Mouse (Mus musculus) neural tube, embryonic 14.5 days (tissue): ENCODE measurements around the gene Fbln7. TPM values are rescaled to one million over a fixed set of nuclear protein-coding genes. Genes with fewer than 3 reads are reported as not detected.

Source experiments
- ATAC-seq: fragments of 200-750 bp; cut with Nextera tagmentation; 2 replicates; pipeline ENCODE4 v1.8.0; 2017; ENCODE audit warnings: low read depth, mild to moderate bottlenecking, moderate TSS enrichment, moderate library complexity
- H3K27ac ChIP-seq: fragments of 300-500 bp; sonication (generic); 2 replicates; pipeline ENCODE4 v1.5.1; 2014; ENCODE audit warnings: low read depth, mild to moderate bottlenecking, control low read depth, low read length, moderate library complexity, mixed read lengths
- H3K27me3 ChIP-seq: fragments of 300-500 bp; sonication (generic); 2 replicates; pipeline ENCODE4 v1.6.1; 2014; ENCODE audit warnings: low read length; ENCODE audit not compliant: control insufficient read depth, insufficient read depth
- H3K36me3 ChIP-seq: fragments of 300-500 bp; sonication (generic); 2 replicates; pipeline ENCODE4 v1.6.1; 2014; ENCODE audit warnings: low read length, mixed read lengths; ENCODE audit not compliant: control insufficient read depth, insufficient read depth
- H3K4me1 ChIP-seq: fragments of 300-500 bp; sonication (generic); 2 replicates; pipeline ENCODE4 v1.6.1; 2014; ENCODE audit warnings: low read length; ENCODE audit not compliant: control insufficient read depth, insufficient read depth
- H3K4me2 ChIP-seq: fragments of 300-500 bp; sonication (generic); 2 replicates; pipeline ENCODE4 v1.6.1; 2014; ENCODE audit warnings: mild to moderate bottlenecking, low read depth, low read length, control low read depth
- H3K4me3 ChIP-seq: fragments of 300-500 bp; sonication (generic); 2 replicates; pipeline ENCODE4 v1.5.1; 2014; ENCODE audit warnings: low read depth, low read length, control low read depth, mixed read lengths
- H3K9ac ChIP-seq: fragments of 300-500 bp; sonication (generic); replicated peaks from 2 replicates; pipeline ENCODE4 v1.6.1; 2014; ENCODE audit warnings: low read depth, mild to moderate bottlenecking, control low read depth, low read length, mixed read lengths
- H3K9me3 ChIP-seq: fragments of 300-500 bp; sonication (generic); 2 replicates; pipeline ENCODE4 v1.6.1; 2016; ENCODE audit warnings: low read length; ENCODE audit not compliant: control insufficient read depth
- WGBS: fragments of 180-500 bp; shearing (Covaris S2); extraction: QIAGEN DNeasy Blood & Tissue Kit; methylation state at CpG from one replicate; pipeline ENCODE4 v1.1.7; 2014; 5-methylcytosine and 5-hydroxymethylcytosine counted together
- polyA plus RNA-seq: library from polyadenylated mRNA; unstranded; fragments of >200 nt; fragmentation: Nextera tagmentation; extraction: Ambion mirVana; gene quantifications from 2 replicates; pipeline ENCODE4 v1.2.1, GENCODE M21; 2014

Fbln7 gene
- polyA plus RNA-seq, 1 experiment from 2014 or later: 3.0 TPM

DNA sequence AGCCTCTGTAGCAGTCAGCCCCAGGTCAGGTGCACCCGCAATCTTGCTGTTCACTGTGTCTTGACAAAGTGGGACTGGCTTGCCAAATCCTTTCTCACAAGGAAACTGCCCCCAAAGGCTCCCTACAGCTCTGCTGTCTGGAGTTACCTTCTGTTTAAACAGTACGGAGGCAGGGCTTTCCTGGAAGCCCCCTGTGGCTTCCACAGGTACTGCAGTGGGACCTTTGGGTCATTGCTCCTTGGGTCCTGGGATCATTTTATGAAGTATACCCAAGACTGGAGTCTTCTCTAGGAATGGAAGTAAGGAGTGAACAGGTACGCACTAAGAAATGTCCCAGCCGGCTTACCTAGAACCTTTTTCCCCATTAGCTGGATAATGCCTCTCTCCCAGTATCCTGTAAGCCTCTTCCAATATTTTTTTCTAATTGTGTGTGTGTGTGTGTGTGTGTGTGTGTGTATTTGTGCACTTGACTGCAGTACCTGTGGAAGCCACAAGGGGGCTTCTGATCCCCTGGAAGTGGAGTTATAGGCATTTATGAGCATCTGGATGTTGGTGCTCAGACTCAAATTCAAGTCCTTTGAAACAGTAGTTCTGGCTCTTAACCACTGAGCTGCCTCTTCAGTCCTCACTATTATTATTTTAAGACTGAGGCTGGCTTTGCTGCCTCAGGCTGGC is 28.0 kb downstream of the Fbln7 start:
- no peak overlapping the region for H3K27ac ChIP-seq
- no peaks in the 10 kb centered on the region for H3K36me3 ChIP-seq
- H3K27me3 ChIP-seq: no peaks in the 10 kb centered on the region
- 0 out of 2 replicates have a peak, but pooled peaks cover 2% of the 10 kb centered on the region for H3K4me1 ChIP-seq
- 92% methylated on average over 4 of the region's 4 CpGs for WGBS
- H3K4me2 ChIP-seq: no peak overlapping the region
- no peak for ATAC-seq
- H3K4me3 ChIP-seq: no peak overlapping the region
- no peak overlapping the region for H3K9ac ChIP-seq
- no peaks in the 10 kb centered on the region for H3K9me3 ChIP-seq

DNA sequence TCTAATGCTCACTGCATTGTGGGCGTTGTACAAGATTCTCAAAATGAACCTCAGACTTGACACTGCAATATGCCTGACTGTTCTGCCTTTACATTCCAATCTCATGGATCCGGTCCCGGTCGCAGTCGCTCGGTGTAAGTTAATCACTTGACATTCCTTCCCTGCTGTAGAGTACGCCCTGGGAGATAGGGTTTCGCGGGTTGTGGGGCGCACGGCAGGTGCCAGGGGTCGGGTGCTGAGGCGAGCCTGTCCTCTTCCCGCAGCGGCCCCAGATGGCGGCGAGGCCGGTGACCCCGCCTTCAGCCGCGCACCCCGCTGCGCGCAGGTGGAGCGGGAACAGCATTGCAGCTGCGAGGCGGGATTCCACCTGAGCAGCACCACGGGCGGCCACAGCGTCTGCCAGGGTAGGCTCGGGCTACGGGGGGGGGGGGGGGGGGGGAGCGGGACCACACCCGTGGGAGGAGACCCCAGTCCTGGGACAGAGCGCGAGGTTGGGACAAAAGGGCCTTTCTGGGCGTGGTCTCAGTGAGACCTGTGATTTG is 29.5 kb downstream of the Fbln7 start:
- no peaks in the 10 kb centered on the region for H3K27me3 ChIP-seq
- H3K4me2 ChIP-seq: peak overlapping the region; percentile 47
- no peaks in the 10 kb centered on the region for H3K9me3 ChIP-seq
- no peak overlapping the region for H3K27ac ChIP-seq
- H3K4me1 ChIP-seq: 0 out of 2 replicates have a peak, but pooled peaks cover 2% of the 10 kb centered on the region
- ATAC-seq: peak; percentile 63
- H3K36me3 ChIP-seq: no peaks in the 10 kb centered on the region
- peak overlapping the region; percentile 22 for H3K4me3 ChIP-seq
- WGBS: under 1% methylated on average over 33 of the region's 37 CpGs
- peak overlapping the region; percentile 29; the same call in 1 of the 2 replicates for H3K9ac ChIP-seq

DNA sequence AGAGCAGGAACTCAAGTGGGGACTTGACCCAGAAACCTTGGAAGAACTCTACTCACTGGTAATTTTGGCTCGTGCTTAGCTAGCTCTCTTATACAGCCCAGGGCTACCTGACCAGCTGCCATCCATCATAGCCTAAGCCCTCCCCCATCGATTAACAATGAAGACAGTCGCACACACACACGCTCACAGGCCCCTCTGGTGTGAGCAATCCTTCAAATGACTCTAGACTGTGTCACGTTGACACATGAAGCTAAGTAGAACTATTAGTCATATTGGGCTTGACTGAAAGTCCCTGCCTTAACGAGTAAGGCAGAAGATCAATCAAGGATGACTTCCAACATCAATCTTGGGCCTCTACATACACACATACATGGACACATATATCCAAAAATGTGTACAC is 40.1 kb downstream of the Fbln7 start:
- H3K4me3 ChIP-seq: no peak overlapping the region
- no peaks in the 10 kb centered on the region for H3K9me3 ChIP-seq
- H3K4me2 ChIP-seq: no peak overlapping the region
- H3K27me3 ChIP-seq: no peaks in the 10 kb centered on the region
- ATAC-seq: no peak
- H3K27ac ChIP-seq: no peak overlapping the region
- no peaks in the 10 kb centered on the region for H3K4me1 ChIP-seq
- H3K36me3 ChIP-seq: no peaks in the 10 kb centered on the region
- WGBS: 79% methylated on average over 6 of the region's 6 CpGs
- H3K9ac ChIP-seq: no peak overlapping the region

DNA sequence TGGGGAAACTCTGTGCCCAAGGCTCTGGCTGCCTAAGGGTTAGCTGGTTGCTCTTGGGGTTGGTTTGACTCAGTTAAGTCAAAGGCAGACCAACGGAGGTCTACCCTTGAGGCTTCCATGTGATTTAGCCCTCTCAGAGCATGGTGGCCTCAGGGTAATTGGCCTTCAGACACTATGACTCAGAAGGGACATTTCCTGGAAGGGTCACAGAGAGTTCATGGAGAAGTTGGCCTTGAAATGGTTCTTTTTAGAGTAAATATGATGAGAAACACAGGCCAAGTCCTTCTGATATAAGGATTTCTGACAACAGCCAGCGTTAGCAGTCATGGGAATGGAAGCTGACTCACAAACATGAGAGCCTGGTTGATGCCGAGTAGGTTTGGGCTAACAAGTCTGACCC is 40.9 kb downstream of the Fbln7 start:
- no peak overlapping the region for H3K4me2 ChIP-seq
- H3K27ac ChIP-seq: no peak overlapping the region
- H3K4me3 ChIP-seq: no peak overlapping the region
- ATAC-seq: no peak
- no peaks in the 10 kb centered on the region for H3K4me1 ChIP-seq
- no peaks in the 10 kb centered on the region for H3K27me3 ChIP-seq
- no peaks in the 10 kb centered on the region for H3K36me3 ChIP-seq
- no peaks in the 10 kb centered on the region for H3K9me3 ChIP-seq
- H3K9ac ChIP-seq: no peak overlapping the region
- 86% methylated on average over 3 of the region's 3 CpGs for WGBS

DNA sequence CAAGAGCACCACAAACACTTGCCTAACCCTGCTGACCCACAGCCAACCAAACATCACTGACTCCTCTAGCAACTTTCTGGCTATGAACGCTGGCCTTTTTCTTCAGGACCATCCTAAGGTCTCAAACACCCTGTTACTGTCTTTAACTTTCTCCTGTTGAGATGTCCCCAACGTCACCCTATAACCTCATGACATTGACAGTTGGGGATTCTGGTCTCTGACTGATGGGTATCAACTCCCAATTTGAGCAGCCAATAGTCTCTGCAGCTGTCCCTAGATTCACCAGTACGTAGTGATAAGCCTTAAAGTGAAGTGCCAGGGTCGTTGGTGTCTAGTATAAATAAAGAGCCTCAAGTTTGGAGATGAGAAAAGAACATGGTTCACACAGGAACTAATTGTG is 52.2 kb downstream of the Fbln7 start:
- Histone ChIP-seq H3K9me3 (no peaks in the 10 kb centered on the region), H3K36me3 (no peaks in the 10 kb centered on the region), H3K27ac (no peak overlapping the region), H3K4me1 (no peaks in the 10 kb centered on the region), H3K4me2 (no peak overlapping the region), H3K4me3 (no peak overlapping the region), H3K9ac (no peak overlapping the region), H3K27me3 (no peaks in the 10 kb centered on the region)
- ATAC-seq: no peak
- WGBS: 92% methylated on average over 4 of the region's 4 CpGs

DNA sequence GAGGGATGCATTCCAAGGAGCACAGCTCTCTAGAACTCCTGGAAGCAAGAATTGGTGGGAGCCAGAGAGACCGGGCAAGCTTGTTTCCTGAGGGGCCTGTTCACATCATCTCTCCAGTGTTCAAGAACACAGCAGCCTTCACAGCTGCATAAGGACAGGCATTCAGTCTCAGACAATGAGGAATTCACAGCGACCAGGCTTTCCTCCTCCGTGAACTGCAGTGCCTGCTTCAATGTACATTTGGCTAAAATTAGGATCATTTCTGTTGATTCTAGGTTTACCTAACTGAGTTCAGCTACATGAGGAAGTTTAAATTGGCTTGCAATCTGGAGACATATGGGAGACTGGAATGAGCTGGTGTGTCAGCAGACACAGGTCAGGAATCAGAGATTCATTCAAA is 53.7 kb downstream of the Fbln7 start:
- Histone ChIP-seq H3K9me3 (no peaks in the 10 kb centered on the region), H3K36me3 (no peaks in the 10 kb centered on the region), H3K9ac (no peak overlapping the region), H3K27me3 (no peaks in the 10 kb centered on the region), H3K4me3 (no peak overlapping the region), H3K4me1 (no peaks in the 10 kb centered on the region), H3K27ac (no peak overlapping the region), H3K4me2 (no peak overlapping the region)
- no peak for ATAC-seq
- WGBS: 76% methylated on average over 3 of the region's 3 CpGs

DNA sequence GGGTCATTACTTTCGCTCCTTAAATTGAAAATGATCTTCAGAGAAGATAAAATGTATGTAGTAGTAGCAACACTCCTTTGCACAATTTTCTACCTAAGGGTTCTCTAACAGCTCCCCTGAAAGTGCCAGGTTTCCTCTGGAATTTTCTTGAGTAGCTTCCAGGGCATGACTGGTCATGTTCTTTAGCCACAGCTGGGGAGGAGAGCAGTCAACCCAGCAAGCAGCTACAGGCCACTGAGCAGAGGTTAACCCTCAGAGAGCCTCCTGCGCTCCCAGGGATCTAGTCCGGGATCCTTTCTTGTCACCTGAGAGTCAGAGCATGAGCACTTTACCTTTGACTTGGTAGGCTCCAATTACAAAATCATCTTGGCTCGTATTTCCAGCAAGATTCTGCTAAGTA is 62.0 kb downstream of the Fbln7 start:
- Histone ChIP-seq H3K4me1 (no peaks in the 10 kb centered on the region), H3K4me2 (no peak overlapping the region), H3K27ac (no peak overlapping the region), H3K27me3 (no peaks in the 10 kb centered on the region), H3K36me3 (peaks cover 10% of the 10 kb centered on the region; the same call in 1 of the 2 replicates), H3K9ac (no peak overlapping the region), H3K4me3 (no peak overlapping the region), H3K9me3 (no peaks in the 10 kb centered on the region)
- no peak for ATAC-seq
- 92% methylated on average over 4 of the region's 4 CpGs for WGBS

DNA sequence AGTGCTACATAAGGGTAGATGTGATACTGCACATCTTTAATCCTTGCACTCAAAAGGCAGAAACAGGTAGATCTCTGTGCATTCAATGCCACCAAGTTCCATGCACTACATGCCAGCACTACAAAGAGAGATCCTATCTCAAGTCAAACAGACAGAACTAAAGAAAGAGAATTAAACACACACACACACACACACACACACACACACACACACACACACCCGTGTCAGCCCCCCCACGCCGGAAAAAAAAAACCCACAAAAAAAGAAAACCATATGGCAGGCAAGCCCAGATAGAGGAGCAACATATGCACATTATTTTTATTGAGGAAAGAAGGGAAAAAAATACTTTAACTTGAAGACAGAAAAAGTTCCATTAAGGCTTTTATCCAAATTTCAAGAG is 65.7 kb downstream of the Fbln7 start:
- H3K9ac ChIP-seq: no peak overlapping the region
- H3K27ac ChIP-seq: no peak overlapping the region
- no peaks in the 10 kb centered on the region for H3K9me3 ChIP-seq
- no peak overlapping the region for H3K4me2 ChIP-seq
- H3K36me3 ChIP-seq: peaks cover 17% of the 10 kb centered on the region; the same call in 1 of the 2 replicates
- no peak overlapping the region for H3K4me3 ChIP-seq
- no peaks in the 10 kb centered on the region for H3K27me3 ChIP-seq
- 86% methylated on average over 3 of the region's 3 CpGs for WGBS
- ATAC-seq: no peak
- H3K4me1 ChIP-seq: no peaks in the 10 kb centered on the region

DNA sequence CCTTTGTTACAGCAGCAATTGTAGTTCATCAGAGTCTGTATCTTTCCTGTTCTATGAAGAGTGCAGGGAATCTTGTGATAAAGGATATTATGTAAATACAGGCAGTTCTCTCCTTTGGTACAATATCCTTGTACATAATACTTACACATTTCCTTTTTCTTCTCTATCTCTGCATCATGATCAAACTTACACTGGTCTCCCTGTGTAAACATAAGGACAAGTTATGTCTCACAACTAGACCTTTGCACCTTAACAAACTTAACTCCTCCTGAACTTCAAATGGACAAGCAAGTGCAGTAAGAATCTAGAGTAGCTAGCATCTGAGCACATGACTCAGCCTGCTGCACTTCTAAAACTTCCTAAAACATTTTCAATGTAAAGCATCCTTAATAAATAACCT is 67.9 kb downstream of the Fbln7 start:
- H3K27me3 ChIP-seq: no peaks in the 10 kb centered on the region
- no peaks in the 10 kb centered on the region for H3K4me1 ChIP-seq
- peaks cover 21% of the 10 kb centered on the region; the same call in 1 of the 2 replicates for H3K36me3 ChIP-seq
- no peak overlapping the region for H3K4me2 ChIP-seq
- H3K9ac ChIP-seq: no peak overlapping the region
- no peak overlapping the region for H3K27ac ChIP-seq
- H3K9me3 ChIP-seq: no peaks in the 10 kb centered on the region
- no peak overlapping the region for H3K4me3 ChIP-seq
- ATAC-seq: no peak
